In the genomic region with DNA sequence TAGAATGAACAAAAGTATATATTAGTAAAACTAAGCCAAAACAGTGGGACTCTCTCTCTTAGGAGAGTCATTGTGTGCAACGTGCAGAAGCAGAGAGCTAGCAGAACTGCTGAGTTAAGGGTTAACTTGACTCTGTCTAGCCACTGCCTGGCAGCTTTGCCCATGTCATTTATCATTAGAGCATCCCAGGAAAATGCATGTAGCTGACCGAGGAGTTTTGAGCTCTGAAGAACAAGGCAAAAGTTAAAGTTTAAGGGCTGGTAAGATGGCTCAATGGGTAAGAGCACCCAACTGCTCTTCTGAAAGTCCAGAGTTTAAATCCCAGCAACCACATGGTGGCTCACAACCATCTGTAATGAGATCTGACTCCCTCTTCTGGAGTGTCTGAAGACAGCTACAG, we compare ENCODE assay signal across 22 mouse cellular contexts. TPM values are rescaled to one million over a fixed set of nuclear protein-coding genes. Genes with fewer than 3 reads are reported as not detected.
A peak's percentile ranks its signal among the peaks of the same experiment; 100 is the strongest.
DNase-seq lines count a peak whose midpoint lies in the region; ATAC-seq lines count a peak whose summit lies in the region.
"Had no signal": no experiment of that assay in that cellular context is flagged by ENCODE, and none has a peak within 500 bp of the region (broad histone marks: within the 10 kb centered on the region; RNA-seq: fewer than 3 reads in every experiment).

No protein-coding gene starts in this region.

- ATAC-seq in kidney, embryonic 16.5 days (ENCODE audit: low FRiP score, low TSS enrichment) = peak; percentile 23; the same call in 1 of the 2 replicates
- ATAC-seq: forebrain, embryonic 16.5 days; hindbrain, embryonic 16.5 days had no signal

- H3K4me2 ChIP-seq in kidney, embryonic 16.5 days (replicated peaks; ENCODE audit: low read depth, low read length) = no peak overlapping the region
- H3K4me2 ChIP-seq: embryonic facial prominence, embryonic 13.5 days; forebrain, embryonic 12.5 days; heart, embryonic 13.5 days; hindbrain, embryonic 12.5 days had no signal

- H3K9ac ChIP-seq in kidney, embryonic 16.5 days (replicated peaks; ENCODE audit: low read length) = no peak overlapping the region
- H3K9ac ChIP-seq: embryonic facial prominence, embryonic 13.5 days; forebrain, embryonic 12.5 days; heart, embryonic 13.5 days; hindbrain, embryonic 12.5 days had no signal

- no peaks in the 10 kb centered on the region for H3K4me1 ChIP-seq in kidney, embryonic 16.5 days (ENCODE audit: insufficient read depth, low read length)
- H3K4me1 ChIP-seq: embryonic facial prominence, embryonic 13.5 days; forebrain, embryonic 12.5 days; heart, embryonic 13.5 days; hindbrain, embryonic 12.5 days had no signal

- H3K36me3 ChIP-seq in kidney, embryonic 16.5 days (ENCODE audit: insufficient read depth, low read length) = no peaks in the 10 kb centered on the region
- H3K36me3 ChIP-seq: embryonic facial prominence, embryonic 13.5 days; forebrain, embryonic 12.5 days; heart, embryonic 13.5 days; hindbrain, embryonic 12.5 days had no signal

- WGBS in kidney, embryonic 16.5 days = 29% methylated on average over 2 of the region's 2 CpGs

- no peak overlapping the region for H3K4me3 ChIP-seq in kidney, embryonic 16.5 days (ENCODE audit: low read length)
- H3K4me3 ChIP-seq: embryonic facial prominence, embryonic 13.5 days; forebrain, embryonic 12.5 days; heart, adult 2 months; heart, embryonic 13.5 days; hindbrain, embryonic 12.5 days had no signal

- DNase-seq in kidney, adult 18-20 months = peak; percentile 44
- DNase-seq in kidney, postnatal 4 days = no peak
- peak; percentile 73 to 83 for DNase-seq in kidney, adult 8-10 months
- DNase-seq in kidney, postnatal 25 days = peak; percentile 43 to 69
- no peak for DNase-seq in cerebellum, postnatal 36 days
- DNase-seq in T-cell, adult 2 months (ENCODE audit: low spot score) = no peak
- DNase-seq: adrenal gland, postnatal 10 days; cerebellum, adult 11 months; cerebellum, adult 8-10 months; cerebellum, postnatal 14 days; gastrocnemius, postnatal 10 days; heart, adult 2 months; heart, postnatal 4 days had no signal

- no peaks in the 10 kb centered on the region for H3K27me3 ChIP-seq in kidney, embryonic 16.5 days (ENCODE audit: insufficient read depth, low read length)
- H3K27me3 ChIP-seq: embryonic facial prominence, embryonic 13.5 days; forebrain, embryonic 12.5 days; heart, embryonic 13.5 days; hindbrain, embryonic 12.5 days had no signal

- peaks cover 3% of the 10 kb centered on the region; the same call in 1 of the 2 replicates for H3K9me3 ChIP-seq in kidney, embryonic 16.5 days (ENCODE audit: low read length)
- H3K9me3 ChIP-seq: embryonic facial prominence, embryonic 13.5 days; forebrain, embryonic 12.5 days; heart, embryonic 13.5 days; hindbrain, embryonic 12.5 days had no signal

- no peak overlapping the region for H3K27ac ChIP-seq in kidney, embryonic 16.5 days (ENCODE audit: low read length)
- H3K27ac ChIP-seq: embryonic facial prominence, embryonic 13.5 days; forebrain, embryonic 12.5 days; heart, adult 2 months; heart, embryonic 13.5 days; hindbrain, embryonic 12.5 days had no signal

RNA-seq across cellular contexts. Expression of a gene that starts 5.6 kb away (rescaled TPM):
- polyA plus RNA-seq in kidney, embryonic 16.5 days (2015; fragmentation: Nextera tagmentation; extraction: Ambion mirVana) = 2.0 and 3.2 TPM in 2 replicates
- polyA plus RNA-seq: brain, embryonic 14.5 days; embryonic facial prominence, embryonic 13.5 days; forebrain, embryonic 16.5 days; frontal cortex, adult 2 months had no signal

RNA-seq across cellular contexts. Expression of a gene that starts 44.2 kb away (rescaled TPM):
- 0.99 and 1.7 TPM in 2 replicates for polyA plus RNA-seq in kidney, embryonic 16.5 days (2015; fragmentation: Nextera tagmentation; extraction: Ambion mirVana)

RNA-seq across cellular contexts. Expression of a gene that starts 50.4 kb away (rescaled TPM):
- 76.9 and 88.9 TPM in 2 replicates for polyA plus RNA-seq in kidney, embryonic 16.5 days (2015; fragmentation: Nextera tagmentation; extraction: Ambion mirVana)

Comparison
In these comparisons a context has a peak if more than half of its experiments do, and no peak if none do; other contexts are left out.
1. DNase-seq: peak in kidney, adult 18-20 months (single experiment), kidney, adult 8-10 months (2 of 2) and kidney, postnatal 25 days (2 of 2); none in kidney, postnatal 4 days (0 of 2), cerebellum, postnatal 36 days (0 of 2) and T-cell, adult 2 months (single experiment).